Mouse (Mus musculus) layer of hippocampus, adult 9-10 months (tissue): Measurements from ENCODE around the gene Slc9a7.

Source experiments
- DNase-seq: peaks from one replicate; pipeline ENCODE4 v3.0.0; 2022; ENCODE audit warnings: low spot score

Slc9a7 gene

DNA sequence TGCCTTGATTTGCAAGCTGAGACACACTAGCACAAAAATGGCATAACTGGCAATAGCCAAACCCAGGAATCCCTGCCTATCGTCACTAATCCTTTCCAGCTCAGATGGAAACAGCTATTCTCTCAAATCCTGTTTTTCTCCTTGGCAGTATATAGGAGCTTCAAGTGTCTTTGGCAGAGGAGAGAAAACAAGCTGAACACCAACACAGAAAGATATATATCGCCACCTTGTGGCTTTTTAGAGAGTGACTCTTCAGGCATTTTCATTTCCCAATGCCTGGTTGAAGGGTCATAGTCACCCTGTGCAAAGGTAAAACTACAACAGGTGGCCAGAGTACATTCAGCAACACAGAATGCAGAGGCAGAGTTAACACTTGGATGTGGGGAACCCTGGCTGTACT is 134.1 kb downstream of the Slc9a7 start:
- DNase-seq, result no peak

GRCm38 (mm10) chrX:20129466-20129865 is 162.1 kb downstream of the Slc9a7 start:
- DNase-seq, result no peak

DNA sequence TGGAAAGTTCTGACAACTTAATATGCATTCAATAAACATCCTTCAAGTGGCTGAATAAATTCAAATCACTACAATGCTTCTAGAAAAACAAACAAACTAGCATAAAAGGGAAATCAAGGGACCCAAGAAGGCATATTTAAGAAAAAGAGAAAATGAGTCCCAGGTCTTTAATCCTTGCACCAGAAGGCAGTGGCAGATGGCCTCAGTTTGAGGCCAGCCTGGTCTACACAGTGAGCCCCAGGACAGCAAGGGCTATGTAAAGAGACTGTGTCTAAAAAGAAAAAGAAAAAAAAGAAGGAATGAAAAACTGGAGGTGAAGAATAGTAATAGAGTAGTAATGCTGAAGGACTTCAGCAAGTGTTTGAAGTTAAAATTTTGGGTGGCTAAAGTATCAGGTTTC is 162.7 kb downstream of the Slc9a7 start:
- no peak for DNase-seq

GRCm38 (mm10) chrX:20125481-20125880 is 166.1 kb downstream of the Slc9a7 start:
- no peak for DNase-seq

- DNase-seq, result no peak
These were observed 173.9 kb downstream of the Slc9a7 start for GRCm38 (mm10) chrX:20117717-20118116.

GRCm38 (mm10) chrX:20070196-20070595 is 221.4 kb downstream of the Slc9a7 start:
- DNase-seq, result no peak

GRCm38 (mm10) chrX:20066636-20067035 is 225.0 kb downstream of the Slc9a7 start:
- no peak for DNase-seq

DNA sequence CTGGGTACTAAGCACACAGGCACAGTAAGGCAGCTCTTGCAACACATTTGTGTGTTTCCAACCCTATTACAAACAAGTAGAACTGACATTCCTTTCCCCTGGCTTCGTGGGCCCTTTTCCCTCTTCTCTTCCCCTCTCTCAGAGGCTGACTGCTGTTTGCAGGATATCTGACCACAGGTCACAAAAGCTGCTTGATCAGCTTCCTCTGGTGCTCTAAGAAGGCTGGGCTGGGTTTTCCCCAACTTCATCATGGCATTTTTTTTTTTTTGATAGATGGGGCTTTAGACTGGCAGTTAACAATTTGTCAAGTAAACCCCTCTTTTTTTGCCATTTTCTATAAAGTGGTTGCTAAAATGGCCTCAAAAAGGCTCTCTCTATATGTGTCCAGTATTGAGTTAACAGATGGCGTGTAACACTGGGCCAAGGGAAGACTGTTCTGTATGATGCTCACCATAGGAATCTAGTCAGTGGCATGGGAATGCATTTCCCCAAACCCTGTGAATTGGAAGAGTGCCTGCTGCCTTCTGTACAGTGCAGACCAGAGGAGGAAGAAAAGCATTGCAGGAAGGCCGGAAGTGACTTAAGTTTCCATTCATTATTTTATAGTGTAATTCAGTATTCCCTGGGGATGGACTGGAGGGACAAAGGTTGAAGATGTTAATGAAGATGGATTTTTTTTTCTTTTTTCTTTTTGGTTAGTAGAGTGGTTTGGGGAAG is 229.7 kb downstream of the Slc9a7 start:
- DNase-seq, result no peak

GRCm38 (mm10) chrX:20060769-20061315 is 230.8 kb downstream of the Slc9a7 start:
- no peak for DNase-seq

GRCm38 (mm10) chrX:20060096-20060768 is 231.4 kb downstream of the Slc9a7 start:
- no peak for DNase-seq

DNA sequence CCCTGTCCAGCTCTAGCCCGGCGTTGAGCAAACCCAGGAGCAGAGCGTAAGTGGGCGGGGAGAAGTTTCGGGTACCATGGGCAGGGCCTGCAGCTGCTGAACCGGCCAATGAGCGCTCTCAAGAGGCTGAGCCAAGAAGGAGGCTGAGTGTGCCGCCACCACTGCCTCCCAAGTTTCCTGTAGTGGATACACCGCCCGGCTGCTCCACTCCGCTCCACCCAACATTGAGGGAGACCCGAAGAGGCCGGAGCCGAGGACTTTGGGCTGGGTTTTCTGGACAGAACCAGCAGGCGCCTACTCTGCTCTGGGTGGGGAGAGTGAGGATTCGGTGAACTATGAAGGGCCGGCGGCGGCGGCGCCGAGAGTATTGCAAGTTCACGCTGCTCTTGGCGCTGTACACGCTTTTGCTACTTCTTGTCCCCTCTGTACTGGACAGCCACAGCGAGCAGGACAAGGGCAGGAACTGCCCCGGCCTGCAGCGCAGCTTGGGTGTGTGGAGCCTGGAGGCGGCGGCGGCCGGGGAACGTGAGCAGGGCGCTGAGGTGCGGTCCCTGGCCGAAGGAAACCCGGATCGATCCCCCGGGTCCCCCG is 232.1 kb downstream of the Slc9a7 start, which contains the start of gene Chst7:
Chst7 (plus strand) TSS at position 180 of the 591 bp plus-strand sequence.
- DNase-seq, result no peak
